Mouse (Mus musculus) bone marrow macrophage, adult 2 months (primary cell): ENCODE data around the gene Plekhd1.

ENCODE experiments used
- CTCF ChIP-seq: IDR thresholded peaks from 2 replicates; pipeline ENCODE4 v1.5.1; 2012; ENCODE audit warnings: low read depth, mild to moderate bottlenecking, low read length, moderate library complexity
- POLR2A ChIP-seq: IDR thresholded peaks from 2 replicates; pipeline ENCODE4 v1.6.1; 2012; ENCODE audit warnings: mild to moderate bottlenecking, low read depth, low read length, borderline replicate concordance

DNA sequence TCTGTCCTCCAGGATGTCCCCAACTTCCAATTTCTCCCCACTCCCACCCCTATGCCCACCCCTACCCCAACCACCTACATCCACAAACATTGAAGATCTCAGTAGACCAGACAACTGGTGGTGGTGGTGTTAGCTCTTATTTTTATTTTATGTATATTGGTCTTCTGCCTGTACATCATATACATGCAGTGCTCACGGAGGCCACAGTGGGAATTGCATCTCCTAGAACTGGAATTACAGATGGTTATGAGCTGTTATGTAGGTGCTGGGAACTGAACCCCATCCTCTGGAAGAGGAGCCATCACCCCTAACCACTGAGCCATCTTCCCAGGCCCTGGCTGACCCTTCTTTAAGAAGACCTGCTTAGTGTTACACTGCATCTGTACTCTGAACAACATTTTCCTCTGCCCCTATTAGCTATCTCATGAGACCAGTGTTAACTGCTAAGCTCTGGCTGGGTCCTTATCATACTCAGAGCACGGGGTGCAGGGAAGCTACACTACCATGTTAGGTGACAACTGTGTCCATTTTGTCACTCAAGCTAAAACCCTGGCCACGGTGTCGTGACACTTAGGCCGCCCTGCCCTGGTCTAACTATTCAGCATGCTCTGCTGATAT is 6.2 kb downstream of the Plekhd1 start:
- TF ChIP-seq CTCF (no peak), POLR2A (no peak)
